Mouse (Mus musculus) erythroblast, embryonic 14.5 days (primary cell): ENCODE results near the gene Clasrp.

Experiments
- GATA1 ChIP-seq: IDR thresholded peaks from 2 replicates; pipeline ENCODE4 v1.6.1; 2012; ENCODE audit warnings: low read length, inconsistent platforms, mixed read lengths
- TAL1 ChIP-seq: IDR thresholded peaks from 3 replicates; pipeline ENCODE4 v1.6.1; 2012; ENCODE audit warnings: low read length, inconsistent platforms, mixed read lengths

- TF ChIP-seq GATA1 = no peak
- no peak for TF ChIP-seq TAL1
Measured at GRCm38 (mm10) chr7:19609641-19610332, 5.5 kb upstream of the Clasrp start.
